Comparison of ENCODE assay signal across 8 mouse cellular contexts in the genomic region with DNA sequence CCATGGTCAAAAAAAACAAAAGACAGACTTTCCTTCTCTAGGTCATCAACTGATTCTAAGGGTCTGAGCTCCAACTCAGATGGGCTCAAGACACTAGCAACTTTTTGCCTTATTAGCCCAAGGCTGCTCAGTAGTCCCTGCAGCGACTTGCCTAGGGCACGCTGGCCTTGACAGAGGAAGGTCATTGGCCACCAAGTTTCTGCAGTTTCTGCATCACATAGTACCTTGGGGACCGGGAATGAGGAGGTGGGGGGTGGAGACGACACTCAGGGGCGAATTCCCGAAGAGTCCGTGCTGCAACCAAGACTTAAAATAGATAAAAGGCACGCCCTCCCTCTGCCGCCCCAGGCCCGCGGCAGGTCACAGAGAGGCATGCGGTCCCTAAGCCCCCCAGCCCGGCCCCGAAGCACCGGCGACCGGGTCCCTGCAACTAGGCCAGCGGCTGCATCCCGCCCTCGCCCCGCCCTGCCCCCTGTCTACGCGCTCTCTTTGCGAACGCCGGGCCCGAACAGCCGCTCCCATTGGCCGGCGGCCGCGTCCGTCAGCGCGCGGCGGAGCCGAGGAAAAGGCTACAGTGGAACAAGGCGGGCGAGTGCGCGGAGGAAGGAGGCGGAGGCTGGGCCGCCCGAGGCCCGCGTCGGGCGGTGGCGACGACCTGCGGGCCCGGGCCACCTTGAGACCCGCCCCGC. TPM values are rescaled to one million over a fixed set of nuclear protein-coding genes. Genes with fewer than 3 reads are reported as not detected.
DNase-seq lines count a peak whose midpoint lies in the region; ATAC-seq lines count a peak whose summit lies in the region.

No protein-coding gene starts in this region.

- peak overlapping the region; percentile 83 for H3K4me2 ChIP-seq in hindbrain, embryonic 13.5 days

- peak overlapping the region; percentile 96 for H3K27ac ChIP-seq in hindbrain, embryonic 13.5 days

- H3K9ac ChIP-seq in hindbrain, embryonic 13.5 days = peak overlapping the region; percentile 95

- peaks cover 42% of the 10 kb centered on the region for H3K4me1 ChIP-seq in hindbrain, embryonic 13.5 days (replicated peaks)

- ATAC-seq in hindbrain, embryonic 13.5 days (ENCODE audit: low FRiP score) = peak; percentile 94

- H3K4me3 ChIP-seq in hindbrain, embryonic 13.5 days = peak overlapping the region; percentile 84

- no peaks in the 10 kb centered on the region for H3K9me3 ChIP-seq in hindbrain, embryonic 13.5 days

- peak; percentile 99 for DNase-seq in Muller cell, postnatal 12 days (ENCODE audit: inconsistent ontology term)
- DNase-seq in cerebellum, adult 9-11 months = peak; percentile 97
- DNase-seq in frontal cortex, postnatal 10 days (ENCODE audit: low spot score in 2 of 2) = peak; percentile 90 to 94
- peak; percentile 88 to 93 for DNase-seq in layer of hippocampus, postnatal 25 days (ENCODE audit: extremely low spot score in 1 of 2, low spot score in 1 of 2)
- peak; percentile 97 for DNase-seq in lung, postnatal 25 days (ENCODE audit: low spot score)
- peak; percentile 93 for DNase-seq in retina, embryonic 14.5 days (ENCODE audit: low spot score)
- DNase-seq in thymus, postnatal 4 days = peak; percentile 97

- 0% methylated on average over 53 of the region's 55 CpGs for WGBS in hindbrain, embryonic 13.5 days

- H3K36me3 ChIP-seq in hindbrain, embryonic 13.5 days = 0 out of 2 replicates have a peak, but pooled peaks cover 6% of the 10 kb centered on the region

- peaks cover 6% of the 10 kb centered on the region; the same call in 1 of the 2 replicates for H3K27me3 ChIP-seq in hindbrain, embryonic 13.5 days

RNA-seq across cellular contexts. Expression of a gene that starts 0.7 kb away (rescaled TPM):
- 1.8 and 1.9 TPM in 2 replicates for polyA plus RNA-seq in hindbrain, embryonic 13.5 days (2015; fragmentation: Nextera tagmentation; extraction: Ambion mirVana)
- 10 to 100 TPM; 24.1 to 25.8 TPM for total RNA-seq in layer of hippocampus, postnatal 25 days (2021)

Comparison
In these comparisons a context has a peak if more than half of its experiments do, and no peak if none do; other contexts are left out.
1. Peak in every context shown above with its lines: DNase-seq, ATAC-seq, H3K4me3 ChIP-seq and H3K27ac ChIP-seq.